Mouse (Mus musculus) limb, embryonic 11.5 days (tissue): ENCODE measurements at regions not wholly inside any gene's neighbourhood (a gene's known extent, or its start where the extent isn't known, plus 50 kb on each side); places are given as distances from the start of the nearest gene placed in this dataset.
"Not testable (repeated sequence)": the region's sequence is repeated elsewhere in the genome, so short reads cannot be mapped to it uniquely, and the experiment has no call there.

Source experiments
- ATAC-seq: fragments of 200-750 bp; cut with Nextera tagmentation; 2 replicates; pipeline ENCODE4 v1.8.0; 2017; ENCODE audit warnings: low read depth; ENCODE audit not compliant: insufficient number of reproducible peaks, low FRiP score, low TSS enrichment
- DNase-seq: peaks from one replicate; pipeline ENCODE4 v3.0.0-alpha.2; 2015; ENCODE audit warnings: low spot score
- H3K27ac ChIP-seq: fragments of 300-500 bp; sonication (generic); replicated peaks from 2 replicates; pipeline ENCODE4 v1.5.1; 2014; ENCODE audit warnings: low read depth, mild to moderate bottlenecking, low read length
- H3K27me3 ChIP-seq: fragments of 300-500 bp; sonication (generic); 2 replicates; pipeline ENCODE4 v1.6.1; 2014; ENCODE audit warnings: mild to moderate bottlenecking, low read length, mixed read lengths; ENCODE audit not compliant: control insufficient read depth, insufficient read depth
- H3K36me3 ChIP-seq: fragments of 300-500 bp; sonication (generic); 2 replicates; pipeline ENCODE4 v1.6.1; 2014; ENCODE audit warnings: mild to moderate bottlenecking, low read length, moderate library complexity, mixed read lengths; ENCODE audit not compliant: control insufficient read depth, insufficient read depth
- H3K4me1 ChIP-seq: fragments of 300-500 bp; sonication (generic); 2 replicates; pipeline ENCODE4 v1.6.1; 2014; ENCODE audit warnings: low read length, mixed read lengths; ENCODE audit not compliant: control insufficient read depth, insufficient read depth
- H3K4me2 ChIP-seq: fragments of 300-500 bp; sonication (generic); 2 replicates; pipeline ENCODE4 v1.6.1; 2014; ENCODE audit warnings: low read depth, mild to moderate bottlenecking, moderate library complexity; ENCODE audit not compliant: severe bottlenecking
- H3K4me3 ChIP-seq: fragments of 300-500 bp; sonication (generic); 2 replicates; pipeline ENCODE4 v1.5.1; 2014; ENCODE audit warnings: low read depth, low read length
- H3K9ac ChIP-seq: fragments of 300-500 bp; sonication (generic); 2 replicates; pipeline ENCODE4 v1.6.1; 2014; ENCODE audit warnings: mild to moderate bottlenecking, low read length
- H3K9me3 ChIP-seq: fragments of 300-500 bp; sonication (generic); 2 replicates; pipeline ENCODE4 v1.6.1; 2016; ENCODE audit warnings: low read length; ENCODE audit not compliant: control insufficient read depth
- WGBS: fragments of 180-500 bp; shearing (Covaris S2); extraction: QIAGEN DNeasy Blood & Tissue Kit; methylation state at CpG from one replicate; pipeline ENCODE4 v1.1.7; 2014; 5-methylcytosine and 5-hydroxymethylcytosine counted together

DNA sequence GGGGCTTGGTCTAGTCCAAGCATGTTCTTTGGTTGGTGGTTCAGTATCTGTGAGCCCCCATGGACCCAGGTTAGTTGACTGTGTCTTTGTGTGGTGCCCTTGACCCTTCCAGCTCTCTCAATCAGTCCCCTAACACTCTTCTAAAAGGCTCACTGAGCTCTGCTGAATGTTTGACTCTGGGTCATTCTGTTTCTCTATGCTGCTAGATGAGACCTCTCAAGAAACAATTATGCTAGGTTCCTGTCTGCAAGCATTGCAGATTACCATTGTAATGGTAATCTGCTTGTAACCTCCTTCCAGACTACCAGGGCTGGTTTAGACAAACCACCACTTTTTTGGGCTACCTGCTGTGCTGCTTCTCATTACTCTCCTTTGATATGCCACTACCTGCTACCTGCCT lies 2863.9 kb downstream of the Gm37988 start:
- Histone ChIP-seq H3K9me3 (no peaks in the 10 kb centered on the region; the same call in 1 of the 2 replicates), H3K4me3 (no peak overlapping the region), H3K36me3 (no peaks in the 10 kb centered on the region), H3K9ac (no peak overlapping the region), H3K27ac (no peak overlapping the region), H3K4me2 (no peak overlapping the region), H3K4me1 (no peaks in the 10 kb centered on the region), H3K27me3 (no peaks in the 10 kb centered on the region)
- no peak for ATAC-seq
- DNase-seq = no peak

DNA sequence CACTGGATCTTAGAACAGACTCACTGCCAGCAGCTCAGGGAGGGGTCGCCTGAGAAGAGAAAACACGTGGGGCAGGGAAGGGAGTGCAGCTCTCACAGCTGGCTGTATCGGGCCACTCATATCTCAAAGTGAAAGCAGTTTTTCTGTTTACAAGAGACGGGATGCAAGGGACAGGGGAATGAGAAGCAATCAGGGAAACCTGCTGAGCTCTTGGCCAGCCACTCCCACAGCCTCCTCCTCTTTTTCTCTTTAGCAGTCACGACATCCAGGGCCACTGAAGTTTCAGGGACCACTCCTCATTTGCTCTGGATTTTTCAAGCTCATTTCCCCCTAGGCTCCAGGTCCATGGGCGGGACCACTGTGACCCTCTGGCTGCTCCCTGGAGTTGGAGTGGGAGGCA lies 2901.5 kb downstream of the Gm37988 start:
- not testable (repeated sequence) for H3K4me2 ChIP-seq, H3K4me1 ChIP-seq, H3K27ac ChIP-seq, H3K36me3 ChIP-seq, H3K27me3 ChIP-seq, H3K9ac ChIP-seq, ATAC-seq, H3K4me3 ChIP-seq, DNase-seq, H3K9me3 ChIP-seq
- 82% methylated on average over 6 of the region's 6 CpGs for WGBS

DNA sequence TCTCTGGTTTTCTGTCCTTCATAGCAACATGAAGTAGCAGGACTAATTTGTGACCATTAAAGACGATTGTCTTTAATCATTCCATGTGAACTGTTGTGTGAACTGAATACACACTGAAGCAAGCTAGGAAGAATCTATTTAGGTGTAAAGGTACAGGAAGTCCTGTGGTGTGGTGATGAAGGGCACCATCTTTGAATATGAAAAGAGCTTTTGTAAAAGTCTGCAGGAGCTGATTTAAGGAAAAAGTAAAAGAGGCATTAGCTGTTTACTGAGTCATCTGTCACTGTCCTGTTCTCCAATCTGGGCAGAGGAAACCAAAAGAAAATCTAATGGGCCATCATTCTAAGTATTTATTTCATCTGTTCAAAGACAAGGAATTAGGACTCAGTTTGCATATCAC lies 2925.0 kb downstream of the Gm37988 start:
- H3K4me1 ChIP-seq = no peaks in the 10 kb centered on the region
- H3K4me2 ChIP-seq = no peak overlapping the region
- H3K36me3 ChIP-seq = no peaks in the 10 kb centered on the region
- H3K27me3 ChIP-seq = no peaks in the 10 kb centered on the region
- no peak overlapping the region for H3K9ac ChIP-seq
- ATAC-seq = no peak
- no peaks in the 10 kb centered on the region for H3K9me3 ChIP-seq
- no peak for DNase-seq
- WGBS = 63% methylated on average over 1 of the region's 1 CpGs
- no peak overlapping the region for H3K4me3 ChIP-seq
- no peak overlapping the region for H3K27ac ChIP-seq

DNA sequence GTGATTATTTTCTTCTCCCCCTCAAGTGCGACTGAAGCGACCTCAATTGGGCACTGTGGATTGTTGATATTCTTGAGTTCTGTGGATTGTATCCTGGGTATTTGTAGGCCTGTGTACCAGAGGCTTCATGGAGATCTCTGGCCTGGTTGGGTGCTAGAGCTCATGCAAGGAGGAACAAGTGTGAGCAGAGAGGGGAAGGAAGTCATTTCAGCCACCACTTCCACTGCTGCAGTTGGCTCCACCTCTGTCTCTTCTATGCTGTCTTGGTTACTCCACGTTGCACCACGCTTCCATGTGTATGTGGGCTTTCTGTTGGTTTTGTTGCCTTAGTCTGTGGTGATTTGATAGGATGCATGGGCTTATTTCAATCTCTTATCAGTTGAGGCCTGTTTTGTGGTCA lies 2929.6 kb downstream of the Gm37988 start:
- no peaks in the 10 kb centered on the region for H3K4me1 ChIP-seq
- WGBS = 87% methylated on average over 4 of the region's 4 CpGs

DNA sequence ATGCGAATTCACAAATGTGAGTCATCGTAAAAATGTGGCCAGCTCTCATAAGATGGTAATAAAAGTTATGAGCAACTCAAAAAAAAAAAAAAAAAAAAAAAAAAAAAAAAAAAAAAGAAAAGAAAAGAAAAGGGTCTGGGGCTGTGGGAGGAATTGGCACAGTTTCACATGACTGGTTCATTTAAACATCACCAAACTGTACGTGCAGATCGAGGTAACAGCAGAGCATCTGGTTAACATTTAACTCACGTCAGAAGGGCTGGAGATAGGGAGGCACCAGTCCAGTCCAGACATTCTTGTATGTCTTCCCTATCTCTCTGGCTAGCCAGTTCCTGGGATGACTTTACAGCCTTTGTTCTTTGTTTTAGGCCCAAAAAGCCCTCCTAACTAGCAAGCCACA lies 2938.2 kb downstream of the Gm37988 start:
- Histone ChIP-seq H3K9ac (no peak overlapping the region), H3K4me3 (no peak overlapping the region), H3K9me3 (no peaks in the 10 kb centered on the region), H3K36me3 (no peaks in the 10 kb centered on the region), H3K4me2 (no peak overlapping the region), H3K4me1 (no peaks in the 10 kb centered on the region), H3K27me3 (no peaks in the 10 kb centered on the region), H3K27ac (no peak overlapping the region)
- DNase-seq = no peak
- no peak for ATAC-seq
- 67% methylated on average over 5 of the region's 5 CpGs for WGBS

More for the DNA sequence above, 2929.6 kb downstream of the Gm37988 start:
- no peaks in the 10 kb centered on the region for H3K27me3 ChIP-seq
- H3K36me3 ChIP-seq = no peaks in the 10 kb centered on the region
- no peaks in the 10 kb centered on the region for H3K9me3 ChIP-seq
- no peak for ATAC-seq
- H3K4me2 ChIP-seq = no peak overlapping the region
- DNase-seq = no peak
- no peak overlapping the region for H3K4me3 ChIP-seq
- no peak overlapping the region for H3K27ac ChIP-seq
- H3K9ac ChIP-seq = no peak overlapping the region

DNA sequence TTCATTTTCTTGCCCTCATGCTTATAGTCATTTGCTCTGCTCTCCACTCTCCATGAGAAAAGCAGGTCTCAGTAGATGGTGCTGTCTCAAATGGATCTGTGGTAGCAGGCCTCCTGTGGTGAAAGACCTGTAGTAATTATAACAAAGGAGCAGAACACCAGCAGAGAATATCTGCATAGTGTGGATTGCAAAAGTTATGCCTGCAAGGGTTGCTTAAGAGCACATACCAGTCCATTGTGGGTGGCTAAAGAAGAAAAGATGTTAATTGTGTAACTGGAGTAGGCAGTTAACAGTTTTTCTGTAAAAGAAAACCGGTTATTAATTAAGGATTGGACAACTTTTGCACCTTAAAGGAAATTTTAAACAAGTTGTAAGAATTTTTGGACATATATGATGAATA lies 2969.0 kb downstream of the Gm37988 start:
- Histone ChIP-seq H3K9me3 (no peaks in the 10 kb centered on the region), H3K27ac (no peak overlapping the region), H3K27me3 (no peaks in the 10 kb centered on the region), H3K4me2 (no peak overlapping the region), H3K4me3 (no peak overlapping the region), H3K4me1 (peaks cover 2% of the 10 kb centered on the region; the same call in 1 of the 2 replicates), H3K36me3 (no peaks in the 10 kb centered on the region), H3K9ac (no peak overlapping the region)
- ATAC-seq (no peak), DNase-seq (peak; percentile 20)
- 24% methylated on average over 1 of the region's 1 CpGs for WGBS

DNA sequence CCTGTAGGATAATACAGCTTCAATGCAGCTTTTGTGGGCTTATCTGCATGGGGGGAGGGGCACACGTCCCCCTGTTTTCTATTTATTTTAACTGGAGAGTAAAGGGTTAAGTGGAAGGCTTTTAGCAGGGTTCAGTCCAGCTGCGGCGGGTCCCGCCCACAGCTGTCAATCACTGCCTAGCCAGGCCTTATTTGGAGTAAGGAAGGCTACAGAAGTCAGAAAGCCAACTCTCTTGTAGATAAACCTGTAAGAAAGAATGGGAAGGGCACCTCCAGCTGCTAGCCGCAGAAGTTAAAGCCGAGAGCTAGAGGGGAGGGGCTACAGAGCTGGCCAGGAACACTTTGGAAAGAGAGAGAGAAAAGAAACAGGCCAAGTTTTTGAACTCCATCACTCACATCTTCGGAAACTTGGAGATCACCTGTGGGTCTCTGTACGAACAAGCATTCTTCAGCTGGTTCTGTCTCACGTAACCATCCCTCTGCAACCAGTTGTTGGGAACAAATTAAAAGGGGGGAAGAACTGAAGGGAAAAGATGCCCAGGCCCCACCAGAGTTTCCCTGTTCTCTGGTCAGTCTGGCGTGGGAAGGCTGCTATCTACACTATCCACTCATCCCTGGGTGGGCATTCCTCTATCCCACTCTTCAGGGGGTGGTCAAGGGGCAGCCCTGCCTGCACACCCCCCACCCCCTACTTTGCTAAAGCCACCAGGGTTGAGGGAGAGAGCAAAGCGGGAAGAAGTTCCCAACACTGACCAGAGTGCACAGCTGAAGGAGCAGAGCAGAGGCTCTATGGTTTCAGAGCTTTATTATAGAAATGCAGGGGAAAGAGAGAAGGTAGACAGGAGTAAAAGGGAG lies 2969.7 kb downstream of the Gm37988 start:
- no peak overlapping the region for H3K9ac ChIP-seq
- peak overlapping the region; percentile 27; the same call in 1 of the 2 replicates for H3K4me2 ChIP-seq
- H3K9me3 ChIP-seq = no peaks in the 10 kb centered on the region
- WGBS = 5% methylated on average over 11 of the region's 11 CpGs
- H3K4me3 ChIP-seq = no peak overlapping the region
- ATAC-seq (peak; percentile 87), DNase-seq (peak; percentile 75)
- peaks cover 2% of the 10 kb centered on the region; the same call in 1 of the 2 replicates for H3K4me1 ChIP-seq
- no peaks in the 10 kb centered on the region for H3K36me3 ChIP-seq
- peak overlapping the region; percentile 65 for H3K27ac ChIP-seq
- no peaks in the 10 kb centered on the region for H3K27me3 ChIP-seq

DNA sequence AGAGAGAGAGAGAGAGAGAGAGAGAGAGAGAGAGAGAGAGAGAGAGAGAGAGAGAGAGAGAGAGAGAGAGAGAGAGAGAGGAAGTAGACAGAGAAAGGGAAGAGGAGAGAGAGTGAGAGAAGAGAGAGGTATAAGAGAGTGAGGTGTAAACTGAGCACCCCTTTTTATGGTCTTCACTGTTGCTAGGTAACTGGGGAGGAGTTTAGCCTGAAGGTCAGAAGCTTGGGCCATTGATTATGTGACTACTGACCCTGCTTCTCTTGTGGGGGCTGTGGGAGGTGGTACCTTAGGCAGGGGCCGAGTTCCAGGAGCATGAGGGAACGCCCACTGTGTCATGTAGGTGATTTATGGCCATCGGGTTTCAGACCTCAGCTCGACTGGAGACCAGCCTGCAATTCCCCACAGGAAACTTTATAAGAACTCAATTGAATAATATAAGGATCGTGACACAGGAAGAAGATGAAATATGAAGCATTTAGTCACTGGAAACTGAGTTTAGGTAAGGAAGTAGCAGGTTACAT lies 2970.4 kb downstream of the Gm37988 start:
- not testable (repeated sequence) for H3K4me2 ChIP-seq
- DNase-seq = peak; percentile 63

More for the DNA sequence above, 2970.4 kb downstream of the Gm37988 start:
- H3K9ac ChIP-seq, H3K4me3 ChIP-seq, H3K27me3 ChIP-seq, H3K9me3 ChIP-seq, H3K36me3 ChIP-seq, H3K4me1 ChIP-seq: not testable (repeated sequence)
- H3K27ac ChIP-seq = peak overlapping the region; percentile 65; the same call in 1 of the 2 replicates
- ATAC-seq = peak; percentile 46; the same call in 1 of the 2 replicates
- 9% methylated on average over 5 of the region's 5 CpGs for WGBS
